In the genomic region with DNA sequence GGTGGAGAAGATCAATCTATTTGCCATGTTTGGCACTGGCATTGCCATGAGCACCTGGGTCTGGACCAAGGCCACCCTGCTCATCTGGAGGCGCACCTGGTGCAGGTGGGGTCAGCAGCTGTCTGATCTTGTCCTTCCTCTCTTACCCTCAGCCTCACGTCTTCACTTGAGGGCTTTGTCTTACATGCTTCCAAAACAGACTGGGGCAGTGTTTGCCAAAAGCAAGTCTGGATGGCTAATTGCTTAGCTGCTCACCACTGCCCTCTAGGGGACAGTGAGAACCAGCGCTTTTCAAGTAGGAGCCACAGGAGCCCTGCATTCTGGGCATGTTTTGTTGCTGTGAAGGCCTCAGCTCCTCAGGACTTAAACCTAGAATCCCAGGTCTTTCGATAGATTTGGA, we compare ENCODE assay signal across 8 mouse cellular contexts. TPM values are rescaled to one million over a fixed set of nuclear protein-coding genes. Genes with fewer than 3 reads are reported as not detected.
DNase-seq lines count a peak whose midpoint lies in the region; ATAC-seq lines count a peak whose summit lies in the region.
"Had no signal": no experiment of that assay in that cellular context is flagged by ENCODE, and none has a peak within 500 bp of the region (broad histone marks: within the 10 kb centered on the region; RNA-seq: fewer than 3 reads in every experiment).

No protein-coding gene starts in this region.

- no peaks in the 10 kb centered on the region for H3K27me3 ChIP-seq in forebrain, embryonic 12.5 days
- no peaks in the 10 kb centered on the region for H3K27me3 ChIP-seq in hindbrain, embryonic 11.5 days (ENCODE audit: control insufficient read depth, insufficient read depth, low read length)
- H3K27me3 ChIP-seq: liver, embryonic 15.5 days had no signal

- H3K4me3 ChIP-seq in forebrain, embryonic 12.5 days (replicated peaks), result no peak overlapping the region
- no peak overlapping the region for H3K4me3 ChIP-seq in hindbrain, embryonic 11.5 days (ENCODE audit: low read depth, low read length)
- H3K4me3 ChIP-seq: liver, embryonic 15.5 days had no signal

- H3K4me2 ChIP-seq in forebrain, embryonic 12.5 days, result no peak overlapping the region
- H3K4me2 ChIP-seq in hindbrain, embryonic 11.5 days (replicated peaks; ENCODE audit: low read depth, low read length), result no peak overlapping the region
- H3K4me2 ChIP-seq: liver, embryonic 15.5 days had no signal

- WGBS in forebrain, embryonic 12.5 days, result 41% methylated on average over 4 of the region's 4 CpGs
- 42% methylated on average over 4 of the region's 4 CpGs for WGBS in hindbrain, embryonic 11.5 days

- no peak overlapping the region for H3K9ac ChIP-seq in forebrain, embryonic 12.5 days
- H3K9ac ChIP-seq in hindbrain, embryonic 11.5 days (ENCODE audit: low read depth, low read length), result no peak overlapping the region
- H3K9ac ChIP-seq: liver, embryonic 15.5 days had no signal

- ATAC-seq in forebrain, embryonic 12.5 days (ENCODE audit: low FRiP score), result peak; percentile 48; the same call in 1 of the 2 replicates
- ATAC-seq in hindbrain, embryonic 11.5 days (ENCODE audit: low FRiP score), result no peak
- ATAC-seq in megakaryocyte progenitor cell, adult 5-6 weeks (replicated peaks; ENCODE audit: poor library complexity), result peak; percentile 83

- DNase-seq in MN1 (ENCODE audit: low spot score), result peak; percentile 81
- DNase-seq in c-Kit-positive CD71-negative TER-119-negative erythroid progenitor cells, embryonic 14.5 days (ENCODE audit: low read depth), result peak; percentile 80
- peak; percentile 86 for DNase-seq in hindbrain, embryonic 11.5 days (ENCODE audit: low spot score)
- DNase-seq in layer of hippocampus, postnatal 25 days (ENCODE audit: extremely low spot score in 1 of 2, low spot score in 1 of 2), result peak; percentile 55 to 80
- DNase-seq in spleen, adult 12 weeks (ENCODE audit: low spot score), result peak; percentile 48

- H3K36me3 ChIP-seq in forebrain, embryonic 12.5 days (replicated peaks), result peaks cover 68% of the 10 kb centered on the region
- H3K36me3 ChIP-seq in hindbrain, embryonic 11.5 days (ENCODE audit: control insufficient read depth, insufficient read depth, low read length), result peaks cover 2% of the 10 kb centered on the region; the same call in 1 of the 2 replicates

- H3K27ac ChIP-seq in forebrain, embryonic 12.5 days, result no peak overlapping the region
- H3K27ac ChIP-seq in hindbrain, embryonic 11.5 days (ENCODE audit: low read depth, low read length), result no peak overlapping the region
- H3K27ac ChIP-seq: liver, embryonic 15.5 days had no signal

- H3K9me3 ChIP-seq in forebrain, embryonic 12.5 days, result no peaks in the 10 kb centered on the region
- H3K9me3 ChIP-seq in hindbrain, embryonic 11.5 days (ENCODE audit: control insufficient read depth, low read length), result no peaks in the 10 kb centered on the region
- H3K9me3 ChIP-seq: liver, embryonic 15.5 days had no signal

- H3K4me1 ChIP-seq in forebrain, embryonic 12.5 days, result no peaks in the 10 kb centered on the region
- H3K4me1 ChIP-seq in hindbrain, embryonic 11.5 days (replicated peaks; ENCODE audit: control insufficient read depth, insufficient read depth, low read length), result no peaks in the 10 kb centered on the region
- H3K4me1 ChIP-seq: liver, embryonic 15.5 days had no signal

RNA-seq across cellular contexts. Expression of gene Ahcyl2, which starts 9.4 kb away (rescaled TPM):
- 14.7 and 18.6 TPM in 2 replicates for polyA plus RNA-seq in forebrain, embryonic 12.5 days (2016; fragmentation: Nextera tagmentation; extraction: Ambion mirVana)
- 14.5 and 17.4 TPM in 2 replicates for polyA plus RNA-seq in hindbrain, embryonic 11.5 days (2014; fragmentation: Nextera tagmentation; extraction: Ambion mirVana)
- total RNA-seq in layer of hippocampus, postnatal 25 days (2021), result 100 to 1,000 TPM; 204 to 226 TPM
- total RNA-seq in megakaryocyte progenitor cell, adult 5-6 weeks (2015), result 10.2 and 19.1 TPM in 2 replicates
- total RNA-seq in megakaryocyte progenitor cell, adult 5-6 weeks (2017), result 14.0 and 38.9 TPM in 2 replicates

RNA-seq across cellular contexts. Expression of gene Smo, which starts 23.1 kb away (rescaled TPM):
- polyA plus RNA-seq in forebrain, embryonic 12.5 days (2016; fragmentation: Nextera tagmentation; extraction: Ambion mirVana), result 45.1 and 48.4 TPM in 2 replicates
- polyA plus RNA-seq in hindbrain, embryonic 11.5 days (2014; fragmentation: Nextera tagmentation; extraction: Ambion mirVana), result 38.6 and 39.3 TPM in 2 replicates
- 10 to 100 TPM; 13.6 to 15.7 TPM for total RNA-seq in layer of hippocampus, postnatal 25 days (2021)
- 25.5 and 33.6 TPM in 2 replicates for total RNA-seq in megakaryocyte progenitor cell, adult 5-6 weeks (2015)
- total RNA-seq in megakaryocyte progenitor cell, adult 5-6 weeks (2017), result 16.4 and 19.9 TPM in 2 replicates

Comparison
In these comparisons a context has a peak if more than half of its experiments do, and no peak if none do; other contexts are left out.
1. RNA of gene Ahcyl2, which starts 9.4 kb away (total RNA-seq): 204 to 226 TPM in layer of hippocampus, postnatal 25 days; 10.2 to 38.9 TPM in megakaryocyte progenitor cell, adult 5-6 weeks; every median in the first group is over 4 times any median in the second.
2. Peak in every context shown above with its lines, with median percentiles within 50 percentile points of each other: DNase-seq.